Mouse (Mus musculus) liver, postnatal 0 days (tissue): Measurements from ENCODE around the gene C1qc. TPM values are rescaled to one million over a fixed set of nuclear protein-coding genes. Genes with fewer than 3 reads are reported as not detected.

Experiments
- ATAC-seq: fragments of 200-750 bp; cut with Nextera tagmentation; 2 replicates; pipeline ENCODE4 v1.8.0; 2017; ENCODE audit warnings: mild to moderate bottlenecking, moderate library complexity
- DNase-seq: peaks from one replicate; pipeline ENCODE4 v3.0.0-alpha.2; 2016
- H3K27ac ChIP-seq: fragments of 300-500 bp; sonication (generic); 2 replicates; pipeline ENCODE4 v1.5.1; 2014; ENCODE audit warnings: antibody characterized with exemption, moderate library complexity, mild to moderate bottlenecking, low read depth
- H3K27me3 ChIP-seq: fragments of 300-500 bp; sonication (generic); 2 replicates; pipeline ENCODE4 v1.6.1; 2014; ENCODE audit warnings: low read length, control low read depth, mixed read lengths; ENCODE audit not compliant: insufficient read depth
- H3K36me3 ChIP-seq: fragments of 300-500 bp; sonication (generic); replicated peaks from 2 replicates; pipeline ENCODE4 v1.6.1; 2014; ENCODE audit warnings: mild to moderate bottlenecking, control low read depth, low read length, moderate library complexity, mixed read lengths; ENCODE audit not compliant: insufficient read depth
- H3K4me1 ChIP-seq: fragments of 300-500 bp; sonication (generic); 2 replicates; pipeline ENCODE4 v1.6.1; 2014; ENCODE audit warnings: antibody characterized with exemption, mild to moderate bottlenecking, control low read depth; ENCODE audit not compliant: insufficient read depth
- H3K4me2 ChIP-seq: fragments of 300-500 bp; sonication (generic); 2 replicates; pipeline ENCODE4 v1.6.1; 2014; ENCODE audit warnings: low read depth, mild to moderate bottlenecking, low read length, moderate library complexity, mixed read lengths
- H3K4me3 ChIP-seq: fragments of 300-500 bp; sonication (generic); 2 replicates; pipeline ENCODE4 v1.5.1; 2014; ENCODE audit warnings: low read depth, low read length
- H3K9ac ChIP-seq: fragments of 300-500 bp; sonication (generic); replicated peaks from 2 replicates; pipeline ENCODE4 v1.6.1; 2014; ENCODE audit warnings: mild to moderate bottlenecking, moderate library complexity
- H3K9me3 ChIP-seq: fragments of 300-500 bp; sonication (generic); 2 replicates; pipeline ENCODE4 v1.6.1; 2016; ENCODE audit warnings: mild to moderate bottlenecking, control low read depth, low read length, mixed read lengths
- CTCF ChIP-seq: sonication (generic); IDR thresholded peaks from 2 replicates; pipeline ENCODE4 v1.5.1; 2016; ENCODE audit warnings: antibody characterized with exemption, low read depth
- EP300 ChIP-seq: IDR thresholded peaks from 2 replicates; pipeline ENCODE4 v1.6.1; 2016; ENCODE audit warnings: antibody characterized with exemption, low read depth, mild to moderate bottlenecking
- WGBS: fragments of 180-500 bp; shearing (Covaris S2); extraction: QIAGEN DNeasy Blood & Tissue Kit; methylation state at CpG from one replicate; pipeline ENCODE4 v1.1.7; 2014; ENCODE audit not compliant: insufficient replicate concordance; 5-methylcytosine and 5-hydroxymethylcytosine counted together
- polyA plus RNA-seq: library from polyadenylated mRNA; unstranded; fragments of >200 nt; fragmentation: Nextera tagmentation; extraction: Ambion mirVana; gene quantifications from 2 replicates; pipeline ENCODE4 v1.2.1, GENCODE M21; 2015

Gene C1qc
- polyA plus RNA-seq, 1 experiment from 2014 or later, result 122 TPM

DNA sequence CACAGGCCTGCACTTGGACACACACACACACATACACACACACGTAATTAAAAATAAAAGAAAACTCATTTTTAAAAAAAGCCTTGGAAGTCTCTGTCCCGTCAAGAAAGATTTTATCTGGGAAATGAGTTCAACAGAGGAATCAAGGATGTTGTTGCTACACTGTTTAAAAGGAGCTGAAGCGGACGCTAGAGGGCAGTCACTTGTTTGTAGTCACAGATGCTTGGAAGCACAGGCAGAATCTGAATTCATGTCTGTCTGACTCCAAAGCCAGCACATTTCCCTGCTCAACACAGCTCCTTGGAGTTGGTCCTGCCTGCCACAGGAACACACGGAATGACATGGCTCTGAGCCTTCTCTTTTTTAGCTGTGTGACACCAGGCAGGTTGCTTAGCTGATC is 14.3 kb downstream of the C1qc start:
- H3K27me3 ChIP-seq, result no peaks in the 10 kb centered on the region
- H3K4me1 ChIP-seq, result no peaks in the 10 kb centered on the region
- ATAC-seq (no peak), DNase-seq (no peak)
- WGBS, result 20% methylated on average over 5 of the region's 5 CpGs
- H3K4me2 ChIP-seq, result no peak overlapping the region
- no peaks in the 10 kb centered on the region for H3K36me3 ChIP-seq
- no peak overlapping the region for H3K27ac ChIP-seq
- H3K4me3 ChIP-seq, result no peak overlapping the region
- TF ChIP-seq CTCF (peak; percentile 39), EP300 (no peak)
- H3K9ac ChIP-seq, result no peak overlapping the region
- no peaks in the 10 kb centered on the region for H3K9me3 ChIP-seq

DNA sequence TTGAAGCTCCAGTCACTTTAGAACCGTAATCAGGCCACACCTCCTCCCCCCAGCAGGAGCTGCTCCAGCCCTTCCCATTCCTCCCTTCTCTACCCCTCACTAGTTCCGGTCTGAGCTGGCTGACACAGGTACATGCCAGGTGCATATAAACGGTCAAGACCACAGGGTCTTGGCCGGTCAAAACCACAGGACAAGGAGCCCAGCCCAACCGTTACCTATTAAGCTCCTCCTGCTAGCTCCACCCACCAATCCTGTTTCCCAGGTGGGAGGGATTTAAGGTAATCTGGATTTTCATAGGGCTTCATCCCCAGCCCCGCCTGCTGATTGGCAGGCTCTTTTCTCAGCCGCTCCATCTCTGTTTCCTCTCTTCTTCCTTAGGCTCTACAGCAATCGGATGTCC is 14.7 kb downstream of the C1qc start:
- H3K4me3 ChIP-seq, result no peak overlapping the region
- TF ChIP-seq CTCF, result no peak
- TF ChIP-seq EP300, result no peak
- no peaks in the 10 kb centered on the region for H3K36me3 ChIP-seq
- ATAC-seq, result 0 out of 2 replicates have a peak, but pooled peaks have one; percentile 10
- H3K4me1 ChIP-seq, result no peaks in the 10 kb centered on the region
- H3K27me3 ChIP-seq, result no peaks in the 10 kb centered on the region
- no peaks in the 10 kb centered on the region for H3K9me3 ChIP-seq
- no peak overlapping the region for H3K4me2 ChIP-seq
- 41% methylated on average over 8 of the region's 8 CpGs for WGBS
- no peak overlapping the region for H3K27ac ChIP-seq
- no peak overlapping the region for H3K9ac ChIP-seq
- no peak for DNase-seq

- no peaks in the 10 kb centered on the region for H3K36me3 ChIP-seq
- ATAC-seq, result no peak
- H3K9me3 ChIP-seq, result no peaks in the 10 kb centered on the region
Observed at GRCm38 (mm10) chr4:136876971-136877370, 15.9 kb downstream of the C1qc start.

GRCm38 (mm10) chr4:136875012-136875411 is 17.9 kb downstream of the C1qc start:
- H3K4me2 ChIP-seq, result no peak overlapping the region
- no peak for DNase-seq
- no peak overlapping the region for H3K4me3 ChIP-seq
- no peaks in the 10 kb centered on the region for H3K36me3 ChIP-seq
- WGBS, result 81% methylated on average over 14 of the region's 14 CpGs
- no peak for ATAC-seq
- no peaks in the 10 kb centered on the region for H3K9me3 ChIP-seq
- no peaks in the 10 kb centered on the region for H3K27me3 ChIP-seq
- H3K4me1 ChIP-seq, result no peaks in the 10 kb centered on the region
- H3K9ac ChIP-seq, result no peak overlapping the region
- no peak overlapping the region for H3K27ac ChIP-seq
- TF ChIP-seq CTCF (no peak), EP300 (no peak)

More at GRCm38 (mm10) chr4:136876971-136877370, 15.9 kb downstream of the C1qc start:
- H3K9ac ChIP-seq, result no peak overlapping the region
- H3K27me3 ChIP-seq, result no peaks in the 10 kb centered on the region
- peak; percentile 60 for DNase-seq
- no peak overlapping the region for H3K27ac ChIP-seq
- H3K4me3 ChIP-seq, result no peak overlapping the region
- TF ChIP-seq CTCF (peak; percentile 66), EP300 (no peak)
- H3K4me2 ChIP-seq, result no peak overlapping the region
- no peaks in the 10 kb centered on the region for H3K4me1 ChIP-seq
- WGBS, result 23% methylated on average over 7 of the region's 7 CpGs

GRCm38 (mm10) chr4:136868371-136868770 is 24.5 kb downstream of the C1qc start:
- DNase-seq (no peak), ATAC-seq (no peak)
- no peak for TF ChIP-seq EP300
- no peak for TF ChIP-seq CTCF
- Histone ChIP-seq H3K9me3 (no peaks in the 10 kb centered on the region), H3K27ac (no peak overlapping the region), H3K9ac (no peak overlapping the region), H3K4me3 (no peak overlapping the region), H3K36me3 (no peaks in the 10 kb centered on the region), H3K27me3 (peaks cover 4% of the 10 kb centered on the region; the same call in 1 of the 2 replicates), H3K4me2 (no peak overlapping the region), H3K4me1 (no peaks in the 10 kb centered on the region)
- WGBS, result 65% methylated on average over 6 of the region's 6 CpGs

DNA sequence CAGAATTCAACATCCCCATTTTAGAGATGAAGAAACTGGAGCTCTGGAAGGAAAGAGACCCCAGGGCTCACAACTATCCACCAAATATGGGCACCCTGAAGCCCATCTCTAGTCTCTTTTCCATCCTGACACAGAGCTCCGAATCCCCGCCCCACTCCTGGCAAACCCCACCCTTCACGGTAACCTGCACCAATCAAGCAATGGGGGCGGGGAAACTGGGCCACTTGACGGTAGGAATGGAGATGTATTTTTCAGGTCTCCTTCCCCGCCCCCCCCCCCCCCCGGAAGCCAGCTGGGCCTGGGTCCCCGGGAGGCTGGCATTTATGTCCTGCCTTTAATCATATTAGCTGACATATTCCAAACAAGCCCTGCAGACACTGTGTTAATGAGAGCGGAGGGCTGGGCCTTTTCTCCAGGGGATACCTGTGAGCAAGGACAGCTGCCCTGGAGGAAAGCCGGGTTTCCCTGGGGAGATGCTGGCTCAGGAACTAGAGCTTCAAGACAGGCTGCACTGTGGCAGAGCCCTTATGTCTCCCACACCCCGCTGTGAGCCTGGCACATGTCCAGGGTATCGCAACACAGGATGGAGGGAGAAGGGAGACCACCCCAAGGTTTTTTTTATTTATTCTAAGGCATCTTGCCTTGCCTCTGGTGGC is 25.0 kb downstream of the C1qc start:
- Histone ChIP-seq H3K27me3 (peaks cover 4% of the 10 kb centered on the region; the same call in 1 of the 2 replicates), H3K4me3 (no peak overlapping the region), H3K9me3 (no peaks in the 10 kb centered on the region), H3K27ac (no peak overlapping the region), H3K4me2 (no peak overlapping the region), H3K9ac (no peak overlapping the region), H3K36me3 (no peaks in the 10 kb centered on the region), H3K4me1 (no peaks in the 10 kb centered on the region)
- ATAC-seq (no peak), DNase-seq (no peak)
- TF ChIP-seq EP300 (no peak), CTCF (no peak)
- WGBS, result 27% methylated on average over 11 of the region's 12 CpGs
